Mouse (Mus musculus) heart, postnatal 25 days (tissue): Measurements from ENCODE around the gene Olfr370. TPM values are rescaled to one million over a fixed set of nuclear protein-coding genes. Genes with fewer than 3 reads are reported as not detected.

Experiments used
- DNase-seq: peaks from one replicate; pipeline ENCODE4 v3.0.0; 2022; ENCODE audit warnings: low spot score
- intact Hi-C: fragments of 180-260 bp; cut with DNase I; formaldehyde crosslinking; loops from one replicate; pipeline ENCODE4 v1.15.1; 2025
- total RNA-seq, 2 experiments: library from RNA; stranded (reverse); gene quantifications; 2 replicates each; pipeline ENCODE4 v1.2.3; 2021

Olfr370 gene
- total RNA-seq, 2 experiments from 2014 or later: not detected

DNA sequence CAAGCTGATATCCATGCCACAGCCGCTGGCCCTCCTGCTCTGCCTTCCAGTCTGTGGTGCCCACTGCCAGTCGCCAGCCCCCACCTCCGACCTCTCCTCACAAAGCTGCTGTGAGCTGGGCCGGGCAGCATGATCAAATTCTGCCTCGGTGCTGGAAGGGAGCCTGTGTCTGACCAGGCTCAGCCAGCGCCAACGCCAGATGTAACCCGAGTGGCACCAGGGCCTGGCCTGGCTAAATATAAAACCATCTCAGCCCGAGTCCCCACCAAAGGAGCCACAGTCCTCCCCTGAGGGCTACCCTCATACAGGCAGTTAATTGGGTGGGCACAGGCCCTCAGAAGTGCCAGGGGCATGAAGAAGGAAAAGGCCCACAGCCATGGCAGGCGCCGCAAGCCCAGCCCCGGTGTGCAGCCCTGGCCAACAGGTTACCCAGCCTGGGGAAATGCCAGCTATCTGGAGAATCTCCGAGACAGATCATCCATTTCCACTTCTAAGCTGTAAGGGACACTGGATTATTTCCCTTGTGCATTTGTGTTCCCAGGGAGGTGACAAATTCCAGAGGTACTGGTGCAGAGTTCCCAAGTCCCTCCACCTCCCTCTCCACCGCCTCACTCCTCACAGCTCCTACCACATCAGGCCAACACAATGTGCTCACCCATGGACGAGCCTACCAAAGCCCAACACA lies 39.2 kb downstream of the Olfr370 start:
- intact Hi-C loops: no loop called here
- no peak for DNase-seq

- no peak for DNase-seq
- intact Hi-C loops: no loop called here
Observed at GRCm38 (mm10) chr8:83575561-83576515, 40.3 kb downstream of the Olfr370 start.

DNA sequence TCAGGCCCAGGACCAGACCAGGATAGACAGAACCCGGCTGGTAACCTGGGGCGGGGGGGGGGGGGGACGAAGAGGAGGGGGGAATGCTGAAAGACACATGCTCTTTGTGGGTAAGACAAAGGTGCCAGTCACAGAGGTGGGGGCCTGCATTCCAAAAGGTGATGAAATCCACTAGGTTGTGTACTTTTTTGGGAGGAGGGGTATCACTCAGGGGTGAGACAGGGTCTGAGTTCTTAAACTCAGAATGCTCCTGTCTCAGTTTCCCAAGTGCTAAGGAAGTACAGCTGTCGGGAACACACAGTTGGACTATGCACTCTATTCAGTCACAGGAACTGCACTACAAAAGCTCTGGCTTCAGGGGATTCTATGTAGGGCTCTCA lies 40.9 kb downstream of the Olfr370 start:
- DNase-seq: no peak
- intact Hi-C loops: no loop called here

GRCm38 (mm10) chr8:83576921-83577320 lies 41.3 kb downstream of the Olfr370 start:
- DNase-seq: no peak
- intact Hi-C loops: no loop called here

GRCm38 (mm10) chr8:83577384-83577791 lies 41.8 kb downstream of the Olfr370 start:
- no peak for DNase-seq
- intact Hi-C loops: no loop called here

DNA sequence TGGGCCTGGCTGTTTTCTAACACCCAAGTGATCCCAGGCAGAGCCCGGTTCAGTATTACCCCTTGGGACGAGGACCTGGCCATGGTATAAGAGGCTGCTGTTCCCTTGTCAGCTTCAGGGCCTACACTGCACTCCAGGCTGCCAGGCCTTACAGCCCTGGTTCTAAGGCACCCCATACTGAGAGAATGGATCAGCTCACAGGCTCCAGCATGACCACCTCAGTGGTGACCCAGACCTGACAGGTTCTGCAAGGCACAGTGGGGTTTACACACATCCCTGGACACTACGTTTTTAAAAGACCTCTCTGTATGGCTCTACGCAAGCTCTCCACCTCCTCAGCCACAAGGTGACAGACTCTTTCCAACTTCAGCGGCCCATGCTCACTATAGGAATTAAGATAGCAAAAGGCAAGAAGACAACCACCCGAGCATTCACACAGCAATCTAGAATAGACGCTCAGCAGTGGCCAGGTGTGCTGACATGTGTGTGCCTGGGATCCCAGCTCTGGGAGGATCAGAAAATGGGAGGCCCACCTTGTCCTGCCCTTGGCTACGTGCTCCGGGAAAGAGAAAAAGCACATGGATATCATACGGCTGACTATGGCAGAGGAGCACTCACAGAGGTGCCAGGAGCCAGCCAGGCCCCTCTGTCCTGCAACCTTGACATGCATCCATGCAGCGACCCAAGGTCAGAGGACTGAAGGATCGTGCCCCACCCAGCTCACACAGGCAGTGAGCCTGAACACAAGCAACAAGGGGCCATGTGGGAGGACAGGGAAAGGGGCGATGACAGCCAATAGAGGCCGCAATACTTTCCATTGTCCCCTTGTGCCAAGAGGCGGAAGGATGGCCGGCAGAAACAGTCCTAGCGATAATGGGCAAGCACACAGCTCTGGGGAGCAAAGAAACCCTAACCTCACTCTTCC lies 42.8 kb downstream of the Olfr370 start:
- intact Hi-C loops: no loop called here
- no peak for DNase-seq

- DNase-seq: no peak
- intact Hi-C loops: no loop called here
Observed at GRCm38 (mm10) chr8:83579676-83580075, 44.1 kb downstream of the Olfr370 start.

GRCm38 (mm10) chr8:83580826-83581225 lies 45.2 kb downstream of the Olfr370 start:
- intact Hi-C loops: no loop called here
- DNase-seq: no peak

DNA sequence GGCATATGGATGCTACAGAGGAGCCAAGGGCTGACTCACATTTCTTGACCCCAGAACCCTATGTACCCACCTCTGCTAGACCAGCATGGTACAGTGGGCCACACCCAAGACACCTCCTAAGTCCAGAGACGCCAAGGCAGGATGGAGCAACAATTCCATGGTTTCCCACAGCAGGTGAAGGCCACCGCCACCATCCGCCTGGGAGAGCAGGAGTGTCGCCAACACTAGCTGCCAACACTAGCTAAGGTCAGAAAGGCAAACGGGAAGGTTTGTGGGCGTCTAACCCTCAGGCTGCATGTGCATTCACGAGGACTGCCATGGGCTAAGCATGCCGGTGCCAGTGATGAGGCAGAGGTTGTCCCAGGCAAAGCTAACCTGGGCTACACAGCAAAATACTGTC lies 46.6 kb downstream of the Olfr370 start:
- no peak for DNase-seq
- intact Hi-C loops: no loop called here

DNA sequence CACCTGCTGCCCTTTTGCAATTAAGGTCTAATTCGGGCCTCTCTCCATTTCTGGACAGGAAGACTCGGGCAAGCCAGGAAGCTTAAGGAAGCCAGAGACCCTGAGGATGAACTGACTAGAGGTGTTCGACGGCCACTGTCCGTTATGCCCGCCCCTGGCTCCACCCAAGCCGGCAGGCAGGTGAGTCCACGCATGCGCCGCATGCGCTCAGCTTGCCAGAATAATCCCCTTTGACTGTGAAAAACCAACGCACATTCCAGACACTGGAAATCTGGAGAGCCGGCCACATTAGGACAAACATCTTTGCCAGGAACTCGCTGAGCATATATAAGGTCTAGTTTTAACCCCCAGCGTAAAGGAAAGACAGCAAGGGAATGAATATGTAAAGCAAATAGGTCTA lies 47.7 kb downstream of the Olfr370 start:
- DNase-seq: no peak
- intact Hi-C loops: no loop called here

DNA sequence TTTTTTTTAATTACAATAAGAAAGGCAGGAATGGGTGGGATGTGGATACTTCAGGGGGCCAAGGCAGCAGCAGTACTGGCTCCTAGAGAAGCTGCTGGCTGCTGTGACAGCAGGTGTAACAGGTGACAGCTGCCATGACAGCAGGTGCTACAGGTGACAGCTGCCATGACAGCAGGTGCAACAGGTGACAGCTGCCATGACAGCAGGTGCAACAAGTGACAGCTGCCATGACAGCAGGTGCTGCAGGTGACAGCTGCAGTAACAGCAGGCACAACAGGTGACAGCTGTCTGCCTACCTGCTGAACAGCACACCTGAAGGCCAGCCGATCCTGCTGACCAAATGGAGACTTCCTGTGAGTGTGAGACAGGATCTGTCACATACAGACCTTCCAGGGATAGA lies 49.2 kb downstream of the Olfr370 start:
- intact Hi-C loops: no loop called here
- DNase-seq: no peak

GRCm38 (mm10) chr8:83585333-83585732 lies 49.8 kb downstream of the Olfr370 start:
- intact Hi-C loops: no loop called here
- DNase-seq: no peak

DNA sequence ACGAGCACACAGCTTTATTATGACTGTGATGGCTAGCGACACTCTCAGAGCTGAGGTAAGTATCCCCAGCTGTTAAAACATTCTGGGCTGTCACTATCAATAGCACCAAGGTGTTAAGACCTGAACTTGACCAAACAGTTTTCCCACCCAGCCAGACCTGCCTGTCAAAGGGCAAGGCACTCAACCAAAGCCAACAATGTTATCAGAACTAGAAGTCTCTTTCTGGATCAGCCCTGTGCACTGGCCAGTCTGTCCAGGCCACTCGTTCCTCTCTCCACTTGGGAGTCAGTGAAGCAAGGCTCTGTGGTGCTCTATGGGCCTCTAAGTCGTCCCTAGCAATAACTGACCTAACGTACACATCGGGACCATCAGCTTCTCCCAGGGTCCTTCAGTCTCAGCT lies 52.1 kb downstream of the Olfr370 start:
- intact Hi-C loops: no loop called here
- DNase-seq: no peak

GRCm38 (mm10) chr8:83588886-83589285 lies 53.3 kb downstream of the Olfr370 start:
- intact Hi-C loops: no loop called here
- DNase-seq: no peak

- intact Hi-C loops: no loop called here
- no peak for DNase-seq
Observed at GRCm38 (mm10) chr8:83590488-83591023, 55.0 kb downstream of the Olfr370 start.

DNA sequence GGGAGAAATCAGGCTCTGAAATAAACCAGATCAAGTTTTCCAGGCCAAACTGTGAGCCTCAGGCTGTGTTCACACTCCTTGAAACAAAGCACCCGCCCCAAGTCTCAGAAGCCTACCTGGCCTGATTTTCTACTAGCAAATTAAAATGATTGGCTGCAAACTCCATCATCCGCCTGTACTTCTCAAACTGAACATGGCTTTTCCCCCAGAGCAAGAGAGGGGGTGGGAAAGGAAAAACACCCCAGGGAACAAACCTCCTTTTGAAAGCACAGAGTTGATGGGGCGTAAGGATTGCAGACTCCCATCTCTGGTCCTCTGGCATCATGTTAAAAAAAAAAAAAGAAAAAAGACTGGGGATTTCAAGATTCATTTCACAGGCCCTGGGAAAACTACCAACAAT lies 57.1 kb downstream of the Olfr370 start:
- DNase-seq: no peak
- intact Hi-C loops: no loop called here

DNA sequence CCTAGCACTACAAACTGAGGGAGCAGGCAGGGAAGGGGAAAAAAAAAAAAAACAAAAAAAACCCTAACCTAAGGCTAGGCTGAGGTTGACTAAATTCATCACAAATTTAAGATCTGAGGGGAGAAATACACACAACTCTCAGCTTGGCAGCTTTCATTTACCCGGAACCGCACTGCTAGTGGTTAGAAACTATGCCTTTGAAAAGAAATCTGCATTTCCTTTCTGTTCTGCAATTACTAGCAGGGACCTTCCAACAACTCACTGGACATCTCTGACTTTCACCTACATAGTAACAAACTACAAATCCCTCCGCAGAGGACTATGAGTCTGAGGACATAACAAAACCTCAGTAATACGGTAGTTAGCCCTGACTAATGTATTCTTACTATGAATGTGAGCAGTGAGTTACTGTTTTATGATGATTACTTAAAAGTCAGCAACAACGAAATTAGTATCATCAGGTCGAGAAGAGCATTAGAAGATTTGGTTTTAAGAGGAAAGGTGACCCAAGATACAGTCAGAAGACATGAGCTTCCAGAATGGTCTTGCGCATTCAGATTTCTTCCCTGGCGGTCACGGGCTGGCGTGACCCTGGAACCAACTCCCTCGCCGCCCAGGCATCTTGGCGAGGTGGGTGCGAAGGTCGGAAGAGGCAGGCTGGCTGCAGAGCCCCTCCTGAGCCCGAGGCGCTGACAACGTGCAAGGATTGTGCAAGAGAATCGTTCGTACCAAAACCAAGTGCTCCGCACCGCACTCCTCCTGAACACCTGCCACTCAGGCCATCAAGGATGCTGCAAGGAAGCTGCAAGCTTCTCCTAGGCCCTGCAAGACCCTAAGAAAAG lies 58.0 kb downstream of the Olfr370 start:
- no peak for DNase-seq
- intact Hi-C loops: no loop called here

DNA sequence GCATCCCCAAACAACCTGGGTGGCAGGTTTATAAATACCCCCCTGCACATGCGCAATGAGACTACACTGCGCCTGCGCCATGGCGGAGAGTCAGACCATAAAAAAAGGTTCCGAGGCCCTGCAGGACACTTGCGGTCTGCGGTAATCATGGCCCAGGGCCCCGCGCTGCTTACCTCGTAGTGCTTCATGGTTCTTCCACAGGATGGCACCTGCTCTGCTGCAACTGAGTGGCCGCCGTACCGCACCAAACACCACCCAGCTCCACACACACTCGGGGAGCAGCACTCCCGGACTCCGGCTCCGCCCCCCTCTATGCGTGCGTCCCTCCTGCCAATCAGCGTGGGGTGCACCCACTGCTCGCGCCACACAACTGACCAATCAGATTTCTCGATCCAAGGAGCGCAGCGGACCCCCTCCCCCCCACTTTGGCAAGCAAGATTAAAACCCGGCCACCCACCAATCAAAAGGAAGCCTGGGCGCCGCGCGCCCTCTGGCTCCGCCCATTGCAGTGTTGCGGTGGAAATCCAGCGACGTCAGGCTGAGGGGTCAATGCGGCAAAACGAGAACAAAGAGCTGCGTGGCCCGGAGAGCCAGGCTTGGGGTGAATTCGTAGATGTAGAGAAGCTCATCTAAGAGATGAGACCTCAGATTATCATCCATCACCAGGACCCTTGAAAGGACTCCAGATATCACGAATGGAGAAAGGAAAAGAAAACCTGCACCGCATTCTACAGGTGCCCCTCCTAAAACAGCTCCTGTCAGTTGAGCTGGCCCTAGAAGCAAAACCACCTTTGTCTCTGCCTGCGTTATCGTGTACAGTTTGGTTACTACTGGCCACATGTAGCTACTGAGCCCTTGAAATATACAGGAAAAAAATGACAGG lies 58.8 kb downstream of the Olfr370 start:
- DNase-seq: peak; percentile 93
- intact Hi-C loops: no loop called here
